Mouse (Mus musculus): ENCODE results near the gene Fgfrl1. TPM values are rescaled to one million over a fixed set of nuclear protein-coding genes. Genes with fewer than 3 reads are reported as not detected.

Fgfrl1 gene
- total RNA-seq, 1 experiment = 15.5 TPM

- DNase-seq (ENCODE audit: low read depth, low spot score) = no peak
- Histone ChIP-seq H3K27ac (ENCODE audit: insufficient read depth, low read depth, low read length, poor library complexity, severe bottlenecking) (no peak overlapping the region), H3K9ac (ENCODE audit: insufficient read depth, low read depth, low read length, poor library complexity, severe bottlenecking) (no peak overlapping the region), H3K9me3 (ENCODE audit: control insufficient read depth, insufficient read depth, low read depth, low read length) (no peaks in the 10 kb centered on the region), H3K4me1 (ENCODE audit: control insufficient read depth in 2 of 2, insufficient read depth in 2 of 2, low read length in 2 of 2, poor library complexity in 1 of 2) (peaks cover 2 to 6% of the 10 kb centered on the region in 2 experiments; a peak in 1 of 4 replicates), H3K36me3 (ENCODE audit: control insufficient read depth, insufficient read depth, low read length, poor library complexity, severe bottlenecking) (no peaks in the 10 kb centered on the region; the same call in 1 of the 2 replicates), H3K4me3 (ENCODE audit: insufficient read depth in 1 of 2, low read depth in 1 of 2, low read length in 2 of 2, poor library complexity in 1 of 2, severe bottlenecking in 1 of 2) (no peak overlapping the region)
- TF ChIP-seq ZNF384 (IDR thresholded peaks at IDR 0.05; ENCODE audit: low read depth, low read length) (no peak), MAFK (IDR thresholded peaks at IDR 0.05; ENCODE audit: insufficient read depth, low read depth, low read length) (no peak), HCFC1 (IDR thresholded peaks at IDR 0.05; ENCODE audit: borderline replicate concordance, insufficient read depth, low read length) (no peak), CHD2 (IDR thresholded peaks at IDR 0.05; ENCODE audit: low read depth, low read length) (no peak), ZC3H11A (IDR thresholded peaks at IDR 0.05; ENCODE audit: borderline replicate concordance, low read depth, low read length) (no peak)
- in situ Hi-C loops (cut with MboI; ENCODE audit: low sequenced_read_pairs in 2 of 2, unreplicated experiment in 2 of 2) = no loop called here
Observed at GRCm38 (mm10) chr5:108667370-108667769, 24.8 kb upstream of the Fgfrl1 start.

- Histone ChIP-seq H3K27ac (ENCODE audit: insufficient read depth, low read depth, low read length, poor library complexity, severe bottlenecking) (no peak overlapping the region; the same call in 1 of the 2 replicates), H3K4me3 (ENCODE audit: insufficient read depth in 1 of 2, low read depth in 1 of 2, low read length in 2 of 2, poor library complexity in 1 of 2, severe bottlenecking in 1 of 2) (peak overlapping the region; percentile 68 to 74)
Observed at GRCm38 (mm10) chr5:108668387-108668932, 23.7 kb upstream of the Fgfrl1 start.

DNA sequence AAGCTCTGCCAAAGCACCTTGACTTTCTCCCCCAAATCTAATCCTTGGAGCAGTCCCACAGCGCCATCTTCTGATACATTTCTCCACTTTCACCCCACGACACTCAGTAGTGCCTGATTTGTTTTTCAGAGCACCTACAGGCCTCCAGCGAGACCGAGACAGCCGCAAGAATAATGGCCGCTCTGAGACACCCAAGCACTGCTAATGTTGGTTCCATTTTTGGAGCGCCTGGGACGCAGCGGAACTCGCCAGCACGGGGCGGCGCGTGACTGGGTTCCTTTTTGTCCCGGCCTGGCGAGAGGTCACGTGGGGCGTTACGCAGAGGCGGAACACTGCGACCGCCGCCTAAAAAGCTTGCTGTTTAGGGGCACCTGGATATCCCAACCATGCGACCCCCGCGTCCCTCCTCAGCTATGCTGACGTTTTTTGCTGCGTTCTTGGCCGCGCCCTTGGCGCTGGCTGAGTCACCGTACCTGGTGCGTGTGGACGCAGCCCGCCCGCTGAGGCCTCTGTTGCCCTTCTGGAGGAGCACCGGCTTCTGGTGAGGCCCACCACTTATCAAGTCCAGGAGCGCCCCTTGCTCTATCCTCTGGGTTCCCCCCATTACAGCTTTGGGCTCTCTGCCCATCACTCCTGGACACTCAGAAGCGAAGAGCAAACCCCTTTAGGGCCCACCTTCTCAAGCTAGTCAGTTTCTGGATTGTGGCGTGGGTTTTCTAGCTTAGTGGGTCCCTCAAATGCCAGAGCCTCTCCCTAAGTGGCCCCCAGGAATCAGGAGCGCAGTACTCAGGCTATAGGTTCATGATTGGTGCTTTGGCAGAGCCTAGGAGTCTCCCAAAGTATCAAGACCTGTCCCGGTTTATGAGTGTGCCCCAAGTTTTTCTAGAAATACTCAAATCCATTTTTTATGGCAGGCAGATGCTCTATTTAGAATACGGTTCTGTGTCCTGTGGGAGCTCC is 22.9 kb upstream of the Fgfrl1 start, which contains the start of gene Dgkq:
Dgkq (minus strand) TSS at position 696 of the 960 bp plus-strand sequence.
- TF ChIP-seq CHD2 (IDR thresholded peaks at IDR 0.05; ENCODE audit: low read depth, low read length) (no peak), ZNF384 (IDR thresholded peaks at IDR 0.05; ENCODE audit: low read depth, low read length) (no peak), HCFC1 (IDR thresholded peaks at IDR 0.05; ENCODE audit: borderline replicate concordance, insufficient read depth, low read length) (no peak), ZC3H11A (IDR thresholded peaks at IDR 0.05; ENCODE audit: borderline replicate concordance, low read depth, low read length) (peak; percentile 33; the same call in 1 of the 2 replicates)
- H3K9ac ChIP-seq (ENCODE audit: insufficient read depth, low read depth, low read length, poor library complexity, severe bottlenecking) = peak within 1 kb of the TSS; percentile 70
- no peaks in the 10 kb centered on the region; the same call in 1 of the 2 replicates for H3K36me3 ChIP-seq (ENCODE audit: control insufficient read depth, insufficient read depth, low read length, poor library complexity, severe bottlenecking)
- peak within 1 kb of the TSS; percentile 68 to 74 for H3K4me3 ChIP-seq (ENCODE audit: insufficient read depth in 1 of 2, low read depth in 1 of 2, low read length in 2 of 2, poor library complexity in 1 of 2, severe bottlenecking in 1 of 2)
- H3K4me1 ChIP-seq (ENCODE audit: control insufficient read depth in 2 of 2, insufficient read depth in 2 of 2, low read length in 2 of 2, poor library complexity in 1 of 2) = peaks cover 2 to 6% of the 10 kb centered on the region in 2 experiments; a peak in 1 of 4 replicates
- in situ Hi-C loops (cut with MboI; ENCODE audit: low sequenced_read_pairs in 2 of 2, unreplicated experiment in 2 of 2) = no loop called here
- no peaks in the 10 kb centered on the region for H3K9me3 ChIP-seq (ENCODE audit: control insufficient read depth, insufficient read depth, low read depth, low read length)
- H3K27ac ChIP-seq (ENCODE audit: insufficient read depth, low read depth, low read length, poor library complexity, severe bottlenecking) = peak within 1 kb of the TSS; percentile 74
- peak; percentile 74 for DNase-seq (ENCODE audit: low read depth, low spot score)

More at GRCm38 (mm10) chr5:108668387-108668932, 23.7 kb upstream of the Fgfrl1 start:
- in situ Hi-C loops (cut with MboI; ENCODE audit: low sequenced_read_pairs in 2 of 2, unreplicated experiment in 2 of 2) = no loop called here
- TF ChIP-seq ZNF384 (IDR thresholded peaks at IDR 0.05; ENCODE audit: low read depth, low read length) (no peak), MAFK (IDR thresholded peaks at IDR 0.05; ENCODE audit: insufficient read depth, low read depth, low read length) (no peak), CHD2 (IDR thresholded peaks at IDR 0.05; ENCODE audit: low read depth, low read length) (no peak), HCFC1 (IDR thresholded peaks at IDR 0.05; ENCODE audit: borderline replicate concordance, insufficient read depth, low read length) (no peak), ZC3H11A (IDR thresholded peaks at IDR 0.05; ENCODE audit: borderline replicate concordance, low read depth, low read length) (no peak)
- H3K4me1 ChIP-seq (ENCODE audit: control insufficient read depth in 2 of 2, insufficient read depth in 2 of 2, low read length in 2 of 2, poor library complexity in 1 of 2) = peaks cover 2 to 6% of the 10 kb centered on the region in 2 experiments; a peak in 1 of 4 replicates
- peak overlapping the region; percentile 70; the same call in 1 of the 2 replicates for H3K9ac ChIP-seq (ENCODE audit: insufficient read depth, low read depth, low read length, poor library complexity, severe bottlenecking)
- no peaks in the 10 kb centered on the region for H3K9me3 ChIP-seq (ENCODE audit: control insufficient read depth, insufficient read depth, low read depth, low read length)
- no peak for DNase-seq (ENCODE audit: low read depth, low spot score)
- no peaks in the 10 kb centered on the region; the same call in 1 of the 2 replicates for H3K36me3 ChIP-seq (ENCODE audit: control insufficient read depth, insufficient read depth, low read length, poor library complexity, severe bottlenecking)

DNA sequence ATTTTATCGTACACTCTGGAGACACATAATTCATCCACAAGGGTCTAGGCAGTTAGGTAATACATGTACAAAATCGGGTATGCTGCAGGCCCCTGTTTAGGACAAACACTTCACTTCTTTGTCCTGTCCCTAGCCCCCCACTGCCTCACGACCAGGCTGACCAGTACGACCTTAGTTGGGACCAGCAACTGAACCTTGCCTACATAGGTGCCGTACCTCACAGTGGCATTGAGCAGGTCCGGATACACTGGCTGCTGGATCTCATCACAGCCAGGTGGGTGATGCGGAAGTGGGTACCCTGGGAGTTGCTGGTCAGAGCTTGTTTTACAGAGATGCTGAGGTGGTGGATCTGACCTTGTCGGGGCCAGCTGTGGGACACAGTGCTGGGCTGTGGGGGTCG is 22.2 kb upstream of the Fgfrl1 start:
- Histone ChIP-seq H3K9ac (ENCODE audit: insufficient read depth, low read depth, low read length, poor library complexity, severe bottlenecking) (no peak overlapping the region), H3K36me3 (ENCODE audit: control insufficient read depth, insufficient read depth, low read length, poor library complexity, severe bottlenecking) (no peaks in the 10 kb centered on the region; the same call in 1 of the 2 replicates), H3K4me1 (ENCODE audit: control insufficient read depth in 2 of 2, insufficient read depth in 2 of 2, low read length in 2 of 2, poor library complexity in 1 of 2) (peaks cover 2 to 3% of the 10 kb centered on the region in 2 experiments; a peak in 1 of 4 replicates), H3K27ac (ENCODE audit: insufficient read depth, low read depth, low read length, poor library complexity, severe bottlenecking) (no peak overlapping the region), H3K9me3 (ENCODE audit: control insufficient read depth, insufficient read depth, low read depth, low read length) (no peaks in the 10 kb centered on the region), H3K4me3 (ENCODE audit: insufficient read depth in 1 of 2, low read depth in 1 of 2, low read length in 2 of 2, poor library complexity in 1 of 2, severe bottlenecking in 1 of 2) (peak overlapping the region in 1 of 2 experiments; percentile 74; a peak in 2 of 4 replicates)
- no peak for DNase-seq (ENCODE audit: low read depth, low spot score)
- TF ChIP-seq MAFK (IDR thresholded peaks at IDR 0.05; ENCODE audit: insufficient read depth, low read depth, low read length) (no peak), HCFC1 (IDR thresholded peaks at IDR 0.05; ENCODE audit: borderline replicate concordance, insufficient read depth, low read length) (no peak), ZC3H11A (IDR thresholded peaks at IDR 0.05; ENCODE audit: borderline replicate concordance, low read depth, low read length) (no peak), CHD2 (IDR thresholded peaks at IDR 0.05; ENCODE audit: low read depth, low read length) (no peak), ZNF384 (IDR thresholded peaks at IDR 0.05; ENCODE audit: low read depth, low read length) (no peak)
- in situ Hi-C loops (cut with MboI; ENCODE audit: low sequenced_read_pairs in 2 of 2, unreplicated experiment in 2 of 2) = no loop called here

All from ES-E14 (cell line).